Mouse (Mus musculus): Measurements from ENCODE around the gene Txndc8. TPM values are rescaled to one million over a fixed set of nuclear protein-coding genes. Genes with fewer than 3 reads are reported as not detected.

Gene Txndc8
- total RNA-seq, 1 experiment from 2014 or later, result not detected

Other genes with a start within 250 kb of the Txndc8 start
- gene D630039A03Rik, start 92.8 kb downstream of the Txndc8 start, total RNA-seq (2017), result 0.19 TPM in 1 of 3 replicates, not detected in the others
- gene Txn1, start 52.7 kb downstream of the Txndc8 start, total RNA-seq (2017), result 80.1 to 128 TPM (median 116 TPM) in 3 replicates
- not detected in 3 replicates for gene Svep1, start 197.7 kb upstream of the Txndc8 start, total RNA-seq (2017)